Mouse (Mus musculus) hindbrain, embryonic 10.5 days (tissue): ENCODE results near the gene Zdhhc12. TPM values are rescaled to one million over a fixed set of nuclear protein-coding genes. Genes with fewer than 3 reads are reported as not detected.

Experiments used
- DNase-seq: peaks from one replicate; pipeline ENCODE4 v3.0.0-alpha.2; 2017; ENCODE audit warnings: low spot score
- H3K27ac ChIP-seq: fragments of 300-500 bp; sonication (generic); 2 replicates; pipeline ENCODE4 v1.5.1; 2016; ENCODE audit warnings: mild to moderate bottlenecking, moderate library complexity
- H3K27me3 ChIP-seq: fragments of 300-500 bp; sonication (generic); 2 replicates; pipeline ENCODE4 v1.6.1; 2016; ENCODE audit warnings: mild to moderate bottlenecking; ENCODE audit not compliant: poor library complexity, insufficient read depth, severe bottlenecking
- H3K36me3 ChIP-seq: fragments of 300-500 bp; sonication (generic); 2 replicates; pipeline ENCODE4 v1.6.1; 2016; ENCODE audit warnings: mild to moderate bottlenecking, moderate library complexity
- H3K4me1 ChIP-seq: fragments of 300-500 bp; sonication (generic); replicated peaks from 2 replicates; pipeline ENCODE4 v1.6.1; 2016; ENCODE audit warnings: mild to moderate bottlenecking
- H3K4me3 ChIP-seq: fragments of 300-500 bp; sonication (generic); 2 replicates; pipeline ENCODE4 v1.5.1; 2016; ENCODE audit warnings: mild to moderate bottlenecking, moderate library complexity
- H3K9me3 ChIP-seq: fragments of 300-500 bp; sonication (generic); 2 replicates; pipeline ENCODE4 v1.6.1; 2016; ENCODE audit warnings: mild to moderate bottlenecking, moderate library complexity
- WGBS: fragments of 180-500 bp; shearing (Covaris S2); methylation state at CpG from one replicate; pipeline ENCODE4 v1.1.7; 2016; 5-methylcytosine and 5-hydroxymethylcytosine counted together
- polyA plus RNA-seq: library from polyadenylated mRNA; unstranded; fragments of >200 nt; fragmentation: Nextera tagmentation; extraction: Ambion mirVana; gene quantifications from 2 replicates; pipeline ENCODE4 v1.2.1, GENCODE M21; 2016

Gene Zdhhc12
- polyA plus RNA-seq, 1 experiment from 2014 or later = 37.6 TPM

GRCm38 (mm10) chr2:30123729-30124471 is 30.5 kb upstream of the Zdhhc12 start:
- DNase-seq = no peak
- WGBS = 2% methylated on average over 44 of the region's 44 CpGs
- Histone ChIP-seq H3K36me3 (0 out of 2 replicates have a peak, but pooled peaks cover 5% of the 10 kb centered on the region), H3K4me3 (peak overlapping the region; percentile 93), H3K27ac (peak overlapping the region; percentile 95), H3K4me1 (peaks cover 43% of the 10 kb centered on the region), H3K27me3 (no peaks in the 10 kb centered on the region), H3K9me3 (no peaks in the 10 kb centered on the region)

GRCm38 (mm10) chr2:30122766-30123165 is 29.3 kb upstream of the Zdhhc12 start:
- 86% methylated on average over 5 of the region's 5 CpGs for WGBS
- Histone ChIP-seq H3K4me3 (no peak overlapping the region), H3K27me3 (no peaks in the 10 kb centered on the region), H3K27ac (no peak overlapping the region), H3K36me3 (0 out of 2 replicates have a peak, but pooled peaks cover 5% of the 10 kb centered on the region), H3K9me3 (no peaks in the 10 kb centered on the region), H3K4me1 (peaks cover 45% of the 10 kb centered on the region)
- no peak for DNase-seq

- no peaks in the 10 kb centered on the region for H3K27me3 ChIP-seq
- peak overlapping the region; percentile 71 for H3K27ac ChIP-seq
- 0 out of 2 replicates have a peak, but pooled peaks cover 5% of the 10 kb centered on the region for H3K36me3 ChIP-seq
- no peaks in the 10 kb centered on the region for H3K9me3 ChIP-seq
- no peak for DNase-seq
- no peak overlapping the region for H3K4me3 ChIP-seq
- H3K4me1 ChIP-seq = peaks cover 44% of the 10 kb centered on the region
- 86% methylated on average over 4 of the region's 4 CpGs for WGBS
Observed at GRCm38 (mm10) chr2:30120269-30120668, 26.8 kb upstream of the Zdhhc12 start.

- DNase-seq = no peak
- 20% methylated on average over 6 of the region's 6 CpGs for WGBS
- Histone ChIP-seq H3K9me3 (no peaks in the 10 kb centered on the region), H3K36me3 (peaks cover 10% of the 10 kb centered on the region; the same call in 1 of the 2 replicates), H3K4me3 (no peak overlapping the region), H3K27ac (peak overlapping the region; percentile 71), H3K27me3 (no peaks in the 10 kb centered on the region), H3K4me1 (peaks cover 38% of the 10 kb centered on the region)
Observed at GRCm38 (mm10) chr2:30119641-30120051, 26.2 kb upstream of the Zdhhc12 start.

DNA sequence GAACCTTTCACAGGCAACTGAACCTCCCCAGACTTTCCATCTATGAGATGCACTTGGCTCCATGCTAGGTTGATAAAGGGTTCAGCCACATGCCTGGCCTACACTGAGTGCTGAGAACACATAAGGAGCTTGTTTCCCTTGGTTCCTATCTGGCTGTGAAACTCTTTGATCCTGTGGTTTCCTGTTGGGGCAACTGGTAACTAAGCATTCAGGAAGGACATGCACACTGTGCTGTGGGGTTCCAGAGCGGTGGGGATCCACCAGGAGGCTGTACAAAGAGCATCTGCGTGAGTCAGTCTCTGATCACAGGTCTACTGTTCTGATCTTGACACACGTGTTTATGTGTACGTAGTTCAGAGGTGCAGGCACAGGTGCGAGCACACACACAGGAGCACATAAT is 19.1 kb upstream of the Zdhhc12 start:
- peaks cover 62% of the 10 kb centered on the region for H3K36me3 ChIP-seq
- H3K9me3 ChIP-seq = no peaks in the 10 kb centered on the region
- no peak for DNase-seq
- 86% methylated on average over 5 of the region's 5 CpGs for WGBS
- H3K4me1 ChIP-seq = no peaks in the 10 kb centered on the region
- H3K4me3 ChIP-seq = no peak overlapping the region
- H3K27me3 ChIP-seq = no peaks in the 10 kb centered on the region
- no peak overlapping the region for H3K27ac ChIP-seq

DNA sequence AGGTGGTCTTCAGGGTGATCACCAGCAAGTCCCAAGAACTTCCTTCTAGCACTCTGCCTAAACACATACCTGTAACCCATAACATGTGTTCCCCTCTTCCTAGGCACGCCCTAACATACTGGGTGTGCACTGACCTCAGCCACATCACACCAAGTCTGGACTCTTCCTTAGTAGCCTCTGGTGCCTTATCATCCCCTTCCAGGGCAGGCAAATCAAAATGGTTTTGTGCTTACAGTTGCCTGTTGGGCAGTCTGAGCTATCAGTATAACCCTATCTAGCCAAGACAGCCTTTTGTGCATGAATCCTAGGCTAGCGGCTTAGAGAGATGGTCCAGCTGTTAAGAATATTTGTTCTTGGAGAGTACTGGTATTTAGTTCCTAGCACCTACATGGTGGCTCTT is 18.1 kb upstream of the Zdhhc12 start:
- Histone ChIP-seq H3K36me3 (peaks cover 73% of the 10 kb centered on the region), H3K27ac (no peak overlapping the region), H3K27me3 (no peaks in the 10 kb centered on the region), H3K9me3 (no peaks in the 10 kb centered on the region), H3K4me3 (no peak overlapping the region), H3K4me1 (no peaks in the 10 kb centered on the region)
- DNase-seq = no peak
- 91% methylated on average over 2 of the region's 2 CpGs for WGBS

DNA sequence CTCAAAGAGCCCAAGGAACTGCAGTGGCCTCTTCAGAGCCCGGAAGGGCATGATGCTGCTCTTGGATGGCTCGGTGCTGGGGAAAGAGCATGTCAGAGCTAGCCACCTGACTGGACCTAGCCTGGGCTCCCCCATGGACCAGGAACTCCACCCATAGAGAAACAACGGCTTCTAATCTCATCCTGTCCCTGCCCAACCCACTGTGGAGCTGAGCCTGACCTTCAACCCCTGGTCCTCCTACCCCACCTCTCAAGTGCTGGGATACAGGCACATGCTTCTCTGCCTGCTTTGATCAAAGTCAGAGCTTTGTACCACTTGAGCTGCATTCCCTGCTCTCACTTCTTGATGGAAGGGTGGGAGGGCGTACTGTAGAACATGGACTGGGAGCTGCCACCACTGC is 14.8 kb upstream of the Zdhhc12 start:
- Histone ChIP-seq H3K36me3 (peaks cover 93% of the 10 kb centered on the region), H3K27me3 (no peaks in the 10 kb centered on the region), H3K27ac (no peak overlapping the region), H3K9me3 (no peaks in the 10 kb centered on the region), H3K4me3 (no peak overlapping the region), H3K4me1 (no peaks in the 10 kb centered on the region)
- no peak for DNase-seq
- 94% methylated on average over 4 of the region's 4 CpGs for WGBS

GRCm38 (mm10) chr2:30107646-30108045 is 14.2 kb upstream of the Zdhhc12 start:
- Histone ChIP-seq H3K9me3 (no peaks in the 10 kb centered on the region), H3K4me3 (no peak overlapping the region), H3K4me1 (no peaks in the 10 kb centered on the region), H3K27me3 (no peaks in the 10 kb centered on the region), H3K27ac (no peak overlapping the region), H3K36me3 (peaks cover 93% of the 10 kb centered on the region)
- no peak for DNase-seq
- WGBS = 95% methylated on average over 5 of the region's 5 CpGs

- Histone ChIP-seq H3K27me3 (no peaks in the 10 kb centered on the region), H3K4me3 (no peak overlapping the region), H3K4me1 (no peaks in the 10 kb centered on the region), H3K27ac (no peak overlapping the region), H3K9me3 (no peaks in the 10 kb centered on the region), H3K36me3 (peaks cover 94% of the 10 kb centered on the region)
- DNase-seq = peak; percentile 53
Observed at GRCm38 (mm10) chr2:30106364-30106763, 12.9 kb upstream of the Zdhhc12 start.

GRCm38 (mm10) chr2:30100214-30100613 is 6.8 kb upstream of the Zdhhc12 start:
- no peaks in the 10 kb centered on the region for H3K9me3 ChIP-seq
- H3K36me3 ChIP-seq = peaks cover 81% of the 10 kb centered on the region
- WGBS = 75% methylated on average over 4 of the region's 4 CpGs
- no peak for DNase-seq
- no peaks in the 10 kb centered on the region for H3K27me3 ChIP-seq
- no peak overlapping the region for H3K4me3 ChIP-seq
- H3K27ac ChIP-seq = no peak overlapping the region
- H3K4me1 ChIP-seq = no peaks in the 10 kb centered on the region

DNA sequence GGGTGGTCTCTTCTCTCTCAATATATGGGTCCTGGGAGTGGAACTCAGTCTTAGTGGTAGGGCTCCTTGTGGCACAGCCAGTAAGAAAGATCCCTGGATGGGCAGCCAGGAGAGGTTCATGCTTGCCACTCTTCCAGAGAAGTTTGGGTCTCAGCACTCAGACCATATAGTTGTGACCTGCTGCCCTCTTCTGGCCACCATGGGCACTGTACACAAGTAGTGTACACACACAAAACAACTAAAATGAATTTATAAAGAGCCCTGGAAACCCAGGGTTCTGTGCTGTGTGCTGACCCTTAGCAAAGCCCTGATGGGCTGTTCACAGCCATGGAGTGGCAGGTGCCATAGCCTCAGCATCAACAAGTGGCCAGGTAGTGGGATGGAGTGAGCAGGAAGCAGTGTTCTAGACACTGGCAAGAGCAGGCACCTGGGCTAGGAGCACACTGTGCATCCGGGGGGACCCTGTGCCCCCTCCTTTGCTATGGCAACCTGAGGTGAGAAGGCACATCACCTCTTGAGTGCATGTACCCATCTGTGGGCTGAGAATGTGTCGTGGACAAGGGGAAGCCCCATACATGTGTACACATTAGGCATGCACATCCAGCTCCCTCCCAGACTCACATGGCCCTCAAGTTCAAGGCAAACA is 2.6 kb upstream of the Zdhhc12 start:
- 80% methylated on average over 2 of the region's 2 CpGs for WGBS
- Histone ChIP-seq H3K36me3 (peaks cover 52% of the 10 kb centered on the region), H3K27ac (no peak overlapping the region), H3K4me1 (peaks cover 30% of the 10 kb centered on the region), H3K9me3 (no peaks in the 10 kb centered on the region), H3K4me3 (no peak overlapping the region), H3K27me3 (no peaks in the 10 kb centered on the region)
- DNase-seq = peak; percentile 55

DNA sequence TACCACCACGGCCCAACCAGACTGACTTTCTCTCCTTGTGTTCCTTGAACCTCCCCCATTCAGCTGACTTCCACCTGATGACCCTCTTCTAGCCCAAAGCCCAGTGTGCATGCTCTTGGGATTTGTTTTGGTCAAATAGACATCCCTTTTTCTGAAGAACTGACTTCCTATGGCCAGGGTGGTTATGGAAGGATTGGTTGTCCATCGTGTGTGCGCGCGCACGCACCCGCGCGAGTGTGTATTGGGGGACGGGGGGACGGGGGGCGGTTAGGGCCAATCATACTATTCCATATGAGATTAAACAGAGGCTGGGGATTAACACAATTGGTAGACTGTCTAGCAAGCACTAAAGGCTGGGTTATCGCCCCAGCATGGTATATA is 750 bp upstream of the Zdhhc12 start:
- DNase-seq = no peak
- Histone ChIP-seq H3K9me3 (no peaks in the 10 kb centered on the region), H3K27ac (peak overlapping the region; percentile 86), H3K4me3 (peak overlapping the region; percentile 75), H3K27me3 (no peaks in the 10 kb centered on the region), H3K4me1 (peaks cover 30% of the 10 kb centered on the region), H3K36me3 (peaks cover 49% of the 10 kb centered on the region)
- 4% methylated on average over 13 of the region's 13 CpGs for WGBS

GRCm38 (mm10) chr2:30092280-30092918 is 1.0 kb downstream of the Zdhhc12 start:
- no peak for DNase-seq
- H3K9me3 ChIP-seq = no peaks in the 10 kb centered on the region
- peaks cover 30% of the 10 kb centered on the region for H3K4me1 ChIP-seq
- WGBS = 53% methylated on average over 6 of the region's 6 CpGs
- no peaks in the 10 kb centered on the region for H3K27me3 ChIP-seq
- H3K36me3 ChIP-seq = peaks cover 38% of the 10 kb centered on the region
- H3K4me3 ChIP-seq = peak overlapping the region; percentile 75
- peak overlapping the region; percentile 86 for H3K27ac ChIP-seq
